Mouse (Mus musculus) kidney, adult 8-10 months (tissue): ENCODE results near the gene Vmn1r47.
A peak's percentile ranks its signal among the peaks of the same experiment; 100 is the strongest.
"Not testable (repeated sequence)": the region's sequence is repeated elsewhere in the genome, so short reads cannot be mapped to it uniquely, and the experiment has no call there.

ENCODE experiments used
- DNase-seq, 2 experiments: peaks; one replicate each; pipeline ENCODE4 v3.0.0; 2022

Vmn1r47 gene

DNA sequence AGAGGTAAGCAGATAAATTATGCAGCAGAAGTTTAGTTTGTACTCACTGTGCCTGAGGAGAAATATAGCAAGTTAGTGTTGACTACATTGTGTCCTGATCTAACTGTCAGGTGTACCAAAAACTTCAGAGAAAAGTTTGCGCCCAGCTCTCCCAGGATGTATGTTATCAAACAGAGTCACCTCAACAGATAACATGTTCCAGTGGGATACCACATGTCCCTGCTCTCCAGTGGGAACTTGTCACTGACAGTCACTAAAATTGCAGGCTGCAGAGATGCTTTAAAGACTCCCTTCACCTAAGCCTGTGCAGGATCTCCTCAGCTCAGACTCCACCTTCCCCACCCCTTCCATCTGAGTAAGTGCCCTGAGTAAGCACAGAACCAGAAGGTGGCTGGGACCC is at the start of gene Vmn1r47:
Gene Vmn1r47, plus strand, starts transcription at position 301 of the 400 bp plus-strand sequence.
- DNase-seq, result not testable (repeated sequence)

DNA sequence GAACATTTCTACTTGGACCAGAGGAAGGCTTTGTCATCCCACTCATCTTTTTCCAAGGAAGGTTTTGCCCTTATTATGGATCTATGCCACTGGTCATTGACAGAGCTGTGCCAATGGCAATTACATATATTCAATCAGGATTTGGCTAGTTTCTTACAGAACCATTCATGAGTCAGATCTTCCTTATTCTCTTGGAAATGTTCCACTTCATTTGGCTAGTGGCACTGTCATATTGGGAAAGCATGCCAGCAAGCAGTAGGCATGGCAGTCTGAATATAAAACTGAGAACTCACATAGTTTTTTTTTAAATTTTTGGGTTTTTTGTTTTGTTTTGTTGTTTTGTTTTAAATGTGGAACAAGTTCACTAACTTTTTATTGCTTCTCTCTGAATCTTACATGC is 49.6 kb upstream of the Vmn1r47 start:
- no peak for DNase-seq

DNA sequence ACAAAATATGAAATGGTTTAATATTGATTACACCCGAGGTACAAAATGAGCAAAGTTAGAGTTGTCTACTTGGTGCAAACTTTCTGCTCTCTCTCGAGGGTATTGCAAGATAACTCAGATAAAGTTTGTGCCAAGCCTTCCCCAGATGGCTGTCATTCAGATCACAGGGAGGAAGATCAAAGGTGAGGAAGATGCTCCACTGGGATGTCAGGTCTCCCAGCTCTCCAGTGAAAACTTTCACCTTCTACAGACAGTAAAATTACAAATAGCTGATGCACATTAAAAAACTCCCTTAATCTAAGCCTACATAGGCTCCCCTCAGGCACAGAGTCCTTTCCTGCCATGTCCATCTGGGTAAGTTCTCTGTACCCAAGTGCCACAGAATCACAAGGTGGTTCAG is 46.9 kb upstream of the Vmn1r47 start, which contains the start of gene Vmn1r46:
Gene Vmn1r46, plus strand, starts transcription at position 301 of the 400 bp plus-strand sequence.
- no peak for DNase-seq

DNA sequence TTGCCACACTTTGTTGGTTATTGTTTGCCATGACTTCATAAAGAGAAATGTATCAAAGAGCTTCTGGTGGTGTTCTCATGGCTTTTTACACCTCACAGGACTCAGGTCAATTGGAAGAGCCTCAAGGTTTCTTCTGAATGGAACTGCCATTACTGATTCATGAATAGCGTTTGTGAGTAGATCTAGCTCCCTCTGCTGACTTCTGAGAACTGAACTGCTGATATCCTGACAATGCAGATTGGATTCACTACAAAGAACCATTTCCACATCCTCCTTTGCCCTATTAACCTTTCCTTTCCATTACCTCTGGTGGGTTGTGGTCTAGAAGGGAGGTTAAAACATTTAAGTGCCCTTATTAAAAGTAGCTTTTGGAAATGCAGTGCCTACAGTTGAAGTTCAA is 30.0 kb upstream of the Vmn1r47 start:
- DNase-seq, result peak; percentile 3 to 7

DNA sequence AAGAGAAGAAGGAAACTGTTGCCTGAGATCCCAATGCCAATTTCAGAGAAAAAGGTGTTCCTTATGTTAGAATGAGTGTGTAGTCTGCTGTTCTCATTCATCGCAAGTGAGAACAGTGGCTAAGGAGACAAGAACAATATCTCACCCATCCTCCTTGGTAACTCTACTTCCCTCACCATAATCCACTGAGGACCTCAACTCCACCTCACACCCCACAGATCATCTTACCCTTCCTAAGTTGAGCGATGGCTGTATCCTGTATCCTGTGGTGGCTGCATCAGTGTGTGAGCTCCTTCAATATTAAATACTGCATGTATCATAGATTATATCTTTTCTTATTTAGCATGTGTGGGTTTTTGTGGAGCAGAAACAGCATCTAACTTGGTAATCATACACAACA is 20.8 kb downstream of the Vmn1r47 start, which contains the start of gene Vmn1r48:
Gene Vmn1r48, minus strand, starts transcription at position 101 of the 400 bp plus-strand sequence.
- not testable (repeated sequence) for DNase-seq
